Mouse (Mus musculus) MEL (cell line): ENCODE data around the gene Agl. TPM values are rescaled to one million over a fixed set of nuclear protein-coding genes. Genes with fewer than 3 reads are reported as not detected.

Experiments used
- DNase-seq: peaks from one replicate; pipeline ENCODE4 v3.0.0; 2011; ENCODE audit warnings: low read depth, low spot score
- H3K27ac ChIP-seq: 2 replicates; pipeline ENCODE4 v1.5.1; 2012; ENCODE audit warnings: low read depth, mild to moderate bottlenecking, control low read depth, low read length, moderate library complexity; ENCODE audit not compliant: control insufficient read depth
- H3K27me3 ChIP-seq, 2 experiments: fragments of 150-350 bp in 1 of 2; sonication (generic) in 1 of 2; 2 replicates each; pipeline ENCODE4 v1.6.1; 2012; ENCODE audit warnings: low read length in 2 of 2, mild to moderate bottlenecking in 2 of 2, improper control_type of control experiment in 1 of 2, moderate library complexity in 1 of 2; ENCODE audit not compliant: insufficient read depth in 2 of 2, control insufficient read depth in 1 of 2
- H3K36me3 ChIP-seq, 2 experiments: 2 replicates each; pipeline ENCODE4 v1.6.1; 2012 to 2014; ENCODE audit warnings: low read length in 2 of 2, improper control_type of control experiment in 1 of 2, inconsistent platforms in 1 of 2, mild to moderate bottlenecking in 1 of 2; ENCODE audit not compliant: insufficient read depth in 2 of 2, control insufficient read depth in 1 of 2
- H3K4me1 ChIP-seq, 2 experiments: fragments of 150-350 bp in 1 of 2; sonication (generic) in 1 of 2; 2 replicates each; pipeline ENCODE4 v1.6.1; 2012; ENCODE audit warnings: low read length in 2 of 2, improper control_type of control experiment in 1 of 2, mild to moderate bottlenecking in 1 of 2; ENCODE audit not compliant: insufficient read depth in 2 of 2, control insufficient read depth in 1 of 2
- H3K4me3 ChIP-seq, 2 experiments: fragments of 150-350 bp in 1 of 2; sonication (generic) in 1 of 2; 2 replicates each; pipeline ENCODE4 v1.5.1; 2012; ENCODE audit warnings: low read depth in 2 of 2, low read length in 2 of 2, mild to moderate bottlenecking in 2 of 2, moderate library complexity in 2 of 2, control low read depth in 1 of 2, improper control_type of control experiment in 1 of 2; ENCODE audit not compliant: control insufficient read depth in 1 of 2, insufficient read depth in 1 of 2
- H3K79me2 ChIP-seq: 2 replicates; pipeline ENCODE4 v1.6.1; 2012; ENCODE audit warnings: mild to moderate bottlenecking, low read length, moderate library complexity; ENCODE audit not compliant: control insufficient read depth, poor library complexity, insufficient read depth
- H3K9ac ChIP-seq: 2 replicates; pipeline ENCODE4 v1.6.1; 2012; ENCODE audit warnings: low read depth, mild to moderate bottlenecking, control low read depth, low read length, moderate library complexity; ENCODE audit not compliant: control insufficient read depth, poor library complexity, severe bottlenecking
- H3K9me3 ChIP-seq: fragments of 150-350 bp; sonication (generic); replicated peaks from 2 replicates; pipeline ENCODE4 v1.6.1; 2012; ENCODE audit warnings: mild to moderate bottlenecking, low read length, improper control_type of control experiment, moderate library complexity; ENCODE audit not compliant: insufficient read depth
- BHLHE40 ChIP-seq: IDR thresholded peaks from 2 replicates; pipeline ENCODE4 v1.6.1; 2012; ENCODE audit warnings: low read depth, mild to moderate bottlenecking, inconsistent platforms, low read length, improper control_type of control experiment, borderline replicate concordance
- CHD1 ChIP-seq: IDR thresholded peaks from 2 replicates; pipeline ENCODE4 v1.6.1; 2012; ENCODE audit warnings: low read depth, mild to moderate bottlenecking, inconsistent platforms, low read length, improper control_type of control experiment
- CTCF ChIP-seq, 3 experiments: IDR thresholded peaks in 2 of 3; conservative IDR thresholded peaks in 1 of 3; 2 replicates each; pipeline ENCODE4 v1.5.1; 2011 to 2012; ENCODE audit warnings: low read length in 3 of 3, low read depth in 2 of 3, mild to moderate bottlenecking in 2 of 3, improper control_type of control experiment in 1 of 3, inconsistent platforms in 1 of 3, mixed read lengths in 1 of 3, moderate library complexity in 1 of 3; ENCODE audit not compliant: control insufficient read depth in 1 of 3, insufficient read depth in 1 of 3, poor library complexity in 1 of 3, severe bottlenecking in 1 of 3
- E2F4 ChIP-seq: IDR thresholded peaks from 2 replicates; pipeline ENCODE4 v1.6.1; 2011; ENCODE audit warnings: low read depth, low read length, improper control_type of control experiment, borderline replicate concordance
- EP300 ChIP-seq, 2 experiments: IDR thresholded peaks; 2 replicates each; pipeline ENCODE4 v1.6.1; 2011; ENCODE audit warnings: improper control_type of control experiment in 2 of 2, low read length in 2 of 2, low read depth in 1 of 2, mild to moderate bottlenecking in 1 of 2
- ETS1 ChIP-seq: IDR thresholded peaks from 2 replicates; pipeline ENCODE4 v1.6.1; 2012; ENCODE audit warnings: low read depth, mild to moderate bottlenecking, inconsistent platforms, low read length, improper control_type of control experiment, moderate library complexity
- GABPA ChIP-seq: IDR thresholded peaks from 2 replicates; pipeline ENCODE4 v1.6.1; 2012; ENCODE audit warnings: low read depth, mild to moderate bottlenecking, inconsistent platforms, low read length, improper control_type of control experiment, moderate library complexity
- GATA1 ChIP-seq: IDR thresholded peaks from 2 replicates; pipeline ENCODE4 v1.6.1; 2011; ENCODE audit warnings: low read depth, low read length, improper control_type of control experiment
- JUND ChIP-seq: IDR thresholded peaks from 2 replicates; pipeline ENCODE4 v1.6.1; 2011; ENCODE audit warnings: low read depth, mild to moderate bottlenecking, improper control_type of control experiment, low read length
- KAT2A ChIP-seq: conservative IDR thresholded peaks from 2 replicates; pipeline ENCODE4 v1.6.1; 2012; ENCODE audit warnings: low read depth, low read length, improper control_type of control experiment, inconsistent platforms
- MAZ ChIP-seq: IDR thresholded peaks from 2 replicates; pipeline ENCODE4 v1.6.1; 2012; ENCODE audit warnings: low read depth, mild to moderate bottlenecking, inconsistent platforms, low read length, improper control_type of control experiment
- MEF2A ChIP-seq: IDR thresholded peaks from 2 replicates; pipeline ENCODE4 v1.6.1; 2014; ENCODE audit warnings: low read depth, mild to moderate bottlenecking, inconsistent platforms, low read length, improper control_type of control experiment; ENCODE audit not compliant: poor library complexity, insufficient replicate concordance, severe bottlenecking; ENCODE audit errors: extremely low read depth
- MXI1 ChIP-seq: IDR thresholded peaks from 2 replicates; pipeline ENCODE4 v1.6.1; 2011; ENCODE audit warnings: mild to moderate bottlenecking, low read depth, low read length, improper control_type of control experiment
- MYB ChIP-seq: IDR thresholded peaks from 2 replicates; pipeline ENCODE4 v1.6.1; 2011; ENCODE audit warnings: mild to moderate bottlenecking, low read depth, low read length, improper control_type of control experiment
- MYC ChIP-seq: IDR thresholded peaks from 2 replicates; pipeline ENCODE4 v1.6.1; 2011; ENCODE audit warnings: low read depth, mild to moderate bottlenecking, low read length, improper control_type of control experiment, moderate library complexity
- NELFE ChIP-seq: IDR thresholded peaks from 2 replicates; pipeline ENCODE4 v1.6.1; 2011; ENCODE audit warnings: low read depth, low read length, improper control_type of control experiment
- POLR2A ChIP-seq, 2 experiments: IDR thresholded peaks; 2 replicates each; pipeline ENCODE4 v1.6.1; 2011 to 2012; ENCODE audit warnings: low read length in 2 of 2, mild to moderate bottlenecking in 2 of 2, control low read depth in 1 of 2, improper control_type of control experiment in 1 of 2, low read depth in 1 of 2, moderate library complexity in 1 of 2; ENCODE audit not compliant: control insufficient read depth in 1 of 2, insufficient read depth in 1 of 2, poor library complexity in 1 of 2
- POLR2AphosphoS5 ChIP-seq: IDR thresholded peaks from 2 replicates; pipeline ENCODE4 v1.6.1; 2012; ENCODE audit warnings: low read depth, borderline replicate concordance, mild to moderate bottlenecking, inconsistent platforms, low read length, moderate library complexity, mixed read lengths
- RAD21 ChIP-seq: IDR thresholded peaks from 2 replicates; pipeline ENCODE4 v1.6.1; 2011; ENCODE audit warnings: mild to moderate bottlenecking, low read depth, low read length, improper control_type of control experiment
- RCOR1 ChIP-seq: IDR thresholded peaks from 2 replicates; pipeline ENCODE4 v1.6.1; 2012; ENCODE audit warnings: low read depth, mild to moderate bottlenecking, inconsistent platforms, low read length, improper control_type of control experiment
- SIN3A ChIP-seq: IDR thresholded peaks from 2 replicates; pipeline ENCODE4 v1.6.1; 2012; ENCODE audit warnings: low read length, improper control_type of control experiment, inconsistent platforms
- TAL1 ChIP-seq: IDR thresholded peaks from 2 replicates; pipeline ENCODE4 v1.6.1; 2012; ENCODE audit warnings: mild to moderate bottlenecking, inconsistent platforms, low read length, moderate library complexity, mixed read lengths
- TCF12 ChIP-seq: IDR thresholded peaks from 2 replicates; pipeline ENCODE4 v1.6.1; 2014; ENCODE audit warnings: low read depth, mild to moderate bottlenecking, inconsistent platforms, low read length, improper control_type of control experiment, moderate library complexity
- UBTF ChIP-seq: IDR thresholded peaks from 2 replicates; pipeline ENCODE4 v1.6.1; 2012; ENCODE audit warnings: low read depth, mild to moderate bottlenecking, inconsistent platforms, low read length, improper control_type of control experiment, moderate library complexity, borderline replicate concordance; ENCODE audit not compliant: insufficient read depth
- USF1 ChIP-seq: IDR thresholded peaks from 2 replicates; pipeline ENCODE4 v1.6.1; 2014; ENCODE audit warnings: low read depth, mild to moderate bottlenecking, inconsistent platforms, low read length, improper control_type of control experiment, moderate library complexity
- USF2 ChIP-seq, 2 experiments: IDR thresholded peaks; 2 replicates each; pipeline ENCODE4 v1.6.1; 2011 to 2012; ENCODE audit warnings: improper control_type of control experiment in 2 of 2, low read length in 2 of 2, borderline replicate concordance in 1 of 2, inconsistent platforms in 1 of 2, low read depth in 1 of 2, mild to moderate bottlenecking in 1 of 2; ENCODE audit not compliant: insufficient read depth in 1 of 2
- ZMIZ1 ChIP-seq: IDR thresholded peaks from 2 replicates; pipeline ENCODE4 v1.6.1; 2012; ENCODE audit warnings: low read depth, mild to moderate bottlenecking, inconsistent platforms, low read length, improper control_type of control experiment, moderate library complexity
- polyA plus RNA-seq, 2 experiments: library from polyadenylated mRNA; stranded (reverse) in 1 of 2; unstranded in 1 of 2; fragments of >175 nt in 1 of 2; fragments of >200 nt in 1 of 2; gene quantifications; 2 replicates each; pipeline versions ENCODE4 v1.2.1 to v1.2.4; 2012; ENCODE audit warnings: low replicate concordance in 2 of 2, low read depth in 1 of 2; ENCODE audit not compliant: insufficient read length in 2 of 2, insufficient read depth in 1 of 2, missing spikeins in 1 of 2
- total RNA-seq: library from RNA; depleted of rRNA; stranded (reverse); fragments of 300-350 nt; gene quantifications from 2 replicates; pipeline ENCODE4 v1.2.3, GENCODE M21; 2012

Gene Agl
- total and polyA plus RNA-seq, 3 experiments: 4.6 to 21.1 (median 11.9) TPM

- Histone ChIP-seq H3K4me1 (peaks cover 0 to 1% of the 10 kb centered on the region in 2 experiments; a peak in 2 of 4 replicates), H3K36me3 (peaks cover 0 to 4% of the 10 kb centered on the region in 2 experiments; a peak in 2 of 4 replicates), H3K27ac (no peak overlapping the region), H3K9me3 (no peaks in the 10 kb centered on the region), H3K27me3 (no peaks in the 10 kb centered on the region), H3K9ac (no peak overlapping the region), H3K79me2 (no peaks in the 10 kb centered on the region), H3K4me3 (no peak overlapping the region)
- no peak for DNase-seq
- TF ChIP-seq MAZ (no peak), MEF2A (no peak), GABPA (no peak), E2F4 (no peak), GATA1 (no peak), BHLHE40 (no peak), UBTF (no peak), TCF12 (no peak), JUND (no peak), RAD21 (no peak), POLR2AphosphoS5 (no peak)
Measured at GRCm38 (mm10) chr3:116801755-116802154, 6.2 kb downstream of the Agl start.

- TF ChIP-seq MYB (no peak), SIN3A (no peak), MEF2A (no peak), TAL1 (no peak), POLR2A (IDR thresholded peaks at IDR 0.05; ENCODE audit: control insufficient read depth in 1 of 2, insufficient read depth in 1 of 2, low read depth in 1 of 2, low read length in 2 of 2, poor library complexity in 1 of 2) (no peak), POLR2AphosphoS5 (no peak), KAT2A (no peak), CTCF (IDR thresholded peaks at IDR 0.05 in 2 of 3, conservative IDR thresholded peaks at IDR 0.05 in 1 of 3; ENCODE audit: control insufficient read depth in 1 of 3, insufficient read depth in 1 of 3, low read depth in 2 of 3, low read length in 3 of 3, poor library complexity in 1 of 3, severe bottlenecking in 1 of 3) (no peak), RCOR1 (no peak), MAZ (no peak), MXI1 (no peak), MYC (no peak), EP300 (IDR thresholded peaks at IDR 0.05; ENCODE audit: low read depth in 1 of 2, low read length in 2 of 2) (no peak), NELFE (no peak), USF1 (no peak), CHD1 (no peak), ETS1 (no peak), ZMIZ1 (no peak), USF2 (IDR thresholded peaks at IDR 0.05; ENCODE audit: borderline replicate concordance in 1 of 2, insufficient read depth in 1 of 2, low read depth in 1 of 2, low read length in 2 of 2) (no peak), RAD21 (no peak)
- no peak overlapping the region for H3K27ac ChIP-seq
- no peaks in the 10 kb centered on the region for H3K4me1 ChIP-seq
- no peaks in the 10 kb centered on the region for H3K9me3 ChIP-seq
- no peak overlapping the region for H3K4me3 ChIP-seq
- no peaks in the 10 kb centered on the region for H3K79me2 ChIP-seq
- no peak overlapping the region for H3K9ac ChIP-seq
- no peaks in the 10 kb centered on the region for H3K27me3 ChIP-seq
- H3K36me3 ChIP-seq: peaks cover 0 to 4% of the 10 kb centered on the region in 2 experiments; a peak in 2 of 4 replicates
- no peak for DNase-seq
Measured at GRCm38 (mm10) chr3:116798821-116799510, 9.0 kb downstream of the Agl start.
